Comparison of ENCODE assay signal across 8 mouse cellular contexts in genomic region chr7:36707681-36708350, GRCm38 (mm10). TPM values are rescaled to one million over a fixed set of nuclear protein-coding genes. Genes with fewer than 3 reads are reported as not detected.
DNase-seq lines count a peak whose midpoint lies in the region; ATAC-seq and TF ChIP-seq lines count a peak whose summit lies in the region.

No protein-coding gene starts in this region.

- TF ChIP-seq CTCF in left cerebral cortex, adult 2 months (IDR thresholded peaks at IDR 0.05) = no peak; the same call in 1 of the 2 replicates

- WGBS in hindbrain, embryonic 10.5 days = 48% methylated on average over 17 of the region's 17 CpGs
- 6% methylated on average over 17 of the region's 17 CpGs for WGBS in lung, embryonic 15.5 days
- WGBS in stomach, embryonic 15.5 days = 8% methylated on average over 17 of the region's 17 CpGs

- peak overlapping the region; percentile 36 for H3K4me3 ChIP-seq in left cerebral cortex, adult 2 months
- H3K4me3 ChIP-seq in hindbrain, embryonic 10.5 days = peak overlapping the region; percentile 34
- H3K4me3 ChIP-seq in lung, embryonic 15.5 days = peak overlapping the region; percentile 28
- peak overlapping the region; percentile 26 for H3K4me3 ChIP-seq in stomach, embryonic 15.5 days (replicated peaks)

- peaks cover 68% of the 10 kb centered on the region for H3K4me1 ChIP-seq in hindbrain, embryonic 10.5 days (replicated peaks)
- H3K4me1 ChIP-seq in lung, embryonic 15.5 days = peaks cover 41% of the 10 kb centered on the region
- H3K4me1 ChIP-seq in stomach, embryonic 15.5 days = peaks cover 33% of the 10 kb centered on the region

- no peaks in the 10 kb centered on the region for H3K36me3 ChIP-seq in hindbrain, embryonic 10.5 days
- H3K36me3 ChIP-seq in lung, embryonic 15.5 days = no peaks in the 10 kb centered on the region
- H3K36me3 ChIP-seq in stomach, embryonic 15.5 days = no peaks in the 10 kb centered on the region; the same call in 1 of the 2 replicates

- peak overlapping the region; percentile 55 for H3K4me2 ChIP-seq in lung, embryonic 15.5 days
- peak overlapping the region; percentile 57 for H3K4me2 ChIP-seq in stomach, embryonic 15.5 days

- no peak for DNase-seq in left cerebral cortex, adult 2 months (ENCODE audit: extremely low spot score in 1 of 2, low spot score in 2 of 2)
- no peak for DNase-seq in left cerebral cortex, postnatal 36 days (ENCODE audit: low spot score in 2 of 2)
- peak; percentile 35 for DNase-seq in hindbrain, embryonic 10.5 days (ENCODE audit: low spot score)
- DNase-seq in layer of hippocampus, adult 11-12 months (ENCODE audit: low spot score) = no peak
- DNase-seq in spleen, postnatal 14 days (ENCODE audit: low spot score in 2 of 2) = no peak
- no peak for DNase-seq in left cerebral cortex, postnatal 14 days (ENCODE audit: low spot score in 2 of 2)

- H3K27me3 ChIP-seq in hindbrain, embryonic 10.5 days (ENCODE audit: insufficient read depth, poor library complexity, severe bottlenecking) = 0 out of 2 replicates have a peak, but pooled peaks cover 3% of the 10 kb centered on the region
- no peaks in the 10 kb centered on the region for H3K27me3 ChIP-seq in lung, embryonic 15.5 days
- no peaks in the 10 kb centered on the region for H3K27me3 ChIP-seq in stomach, embryonic 15.5 days (replicated peaks)

- H3K9ac ChIP-seq in lung, embryonic 15.5 days = peak overlapping the region; percentile 16; the same call in 1 of the 2 replicates
- no peak overlapping the region for H3K9ac ChIP-seq in stomach, embryonic 15.5 days

- H3K27ac ChIP-seq in left cerebral cortex, adult 2 months = peak overlapping the region; percentile 79
- H3K27ac ChIP-seq in hindbrain, embryonic 10.5 days = peak overlapping the region; percentile 80
- peak overlapping the region; percentile 83 for H3K27ac ChIP-seq in lung, embryonic 15.5 days
- H3K27ac ChIP-seq in stomach, embryonic 15.5 days = peak overlapping the region; percentile 68

- no peaks in the 10 kb centered on the region for H3K9me3 ChIP-seq in hindbrain, embryonic 10.5 days
- H3K9me3 ChIP-seq in lung, embryonic 15.5 days = no peaks in the 10 kb centered on the region
- no peaks in the 10 kb centered on the region for H3K9me3 ChIP-seq in stomach, embryonic 15.5 days

- ATAC-seq in lung, embryonic 15.5 days (ENCODE audit: borderline replicate concordance, extremely low read depth, low FRiP score, low TSS enrichment) = peak; percentile 78
- peak; percentile 76 for ATAC-seq in stomach, embryonic 15.5 days (ENCODE audit: insufficient read depth, low FRiP score, low read depth)

- intact Hi-C loops in left cerebral cortex, adult 2 months (cut with DNase I) = loop anchor here (5.0 to 10.0 kb wide), 2 partner anchors 157 to 806 kb away; no protein-coding TSS in a partner anchor
- intact Hi-C loops in left cerebral cortex, postnatal 36 days (cut with DNase I) = no loop called here
- intact Hi-C loops in left cerebral cortex, postnatal 14 days (cut with DNase I) = no loop called here

RNA-seq across cellular contexts. Expression of gene Tshz3, which starts 9.9 kb away (rescaled TPM):
- 10 to 100 TPM; 43.0 to 53.4 TPM for total RNA-seq in left cerebral cortex, adult 2 months (2021)
- 10 to 100 TPM; 43.0 to 54.7 TPM for total RNA-seq in left cerebral cortex, postnatal 36 days (2021)
- polyA plus RNA-seq in hindbrain, embryonic 10.5 days (2016; fragmentation: Nextera tagmentation; extraction: Ambion mirVana) = 5.4 and 9.1 TPM in 2 replicates
- 10.0 and 10.9 TPM in 2 replicates for polyA plus RNA-seq in lung, embryonic 15.5 days (2015; fragmentation: Nextera tagmentation; extraction: Ambion mirVana)
- 14.3 and 16.2 TPM in 2 replicates for polyA plus RNA-seq in stomach, embryonic 15.5 days (2015; fragmentation: Nextera tagmentation; extraction: Ambion mirVana)
- 10 to 100 TPM; 47.1 to 49.6 TPM for total RNA-seq in left cerebral cortex, postnatal 14 days (2021)
